Mouse (Mus musculus): ENCODE measurements at regions not wholly inside any gene's neighbourhood (a gene's known extent, or its start where the extent isn't known, plus 50 kb on each side); places are given as distances from the start of the nearest gene placed in this dataset.

- no peaks in the 10 kb centered on the region; a peak in 1 of 4 replicates for H3K4me1 ChIP-seq (ENCODE audit: control insufficient read depth in 1 of 2, insufficient read depth in 2 of 2, low read length in 2 of 2)
- DNase-seq (ENCODE audit: low read depth, low spot score) = no peak
- no peak overlapping the region for H3K9ac ChIP-seq (ENCODE audit: control insufficient read depth, low read depth, low read length, poor library complexity, severe bottlenecking)
- no peak for TF ChIP-seq RCOR1 (IDR thresholded peaks at IDR 0.05; ENCODE audit: low read depth, low read length)
- TF ChIP-seq MXI1 (IDR thresholded peaks at IDR 0.05; ENCODE audit: low read depth, low read length) = no peak
- no peak for TF ChIP-seq USF2 (IDR thresholded peaks at IDR 0.05; ENCODE audit: borderline replicate concordance in 1 of 2, insufficient read depth in 1 of 2, low read depth in 1 of 2, low read length in 2 of 2)
- TF ChIP-seq ZKSCAN1 (IDR thresholded peaks at IDR 0.05; ENCODE audit: low read depth, low read length) = no peak
- no peak for TF ChIP-seq NRF1 (IDR thresholded peaks at IDR 0.05; ENCODE audit: insufficient read depth, low read depth, low read length, poor library complexity, severe bottlenecking)
- TF ChIP-seq TCF12 (IDR thresholded peaks at IDR 0.05; ENCODE audit: low read depth, low read length) = no peak
- TF ChIP-seq MEF2A (IDR thresholded peaks at IDR 0.05; ENCODE audit: extremely low read depth, insufficient replicate concordance, low read depth, low read length, poor library complexity, severe bottlenecking) = no peak
- no peak for TF ChIP-seq ZNF384 (IDR thresholded peaks at IDR 0.05; ENCODE audit: low read depth, low read length)
- TF ChIP-seq SMC3 (IDR thresholded peaks at IDR 0.05; ENCODE audit: low read depth, low read length) = no peak
- TF ChIP-seq UBTF (IDR thresholded peaks at IDR 0.05; ENCODE audit: borderline replicate concordance, insufficient read depth, low read depth, low read length) = no peak
- TF ChIP-seq NELFE (IDR thresholded peaks at IDR 0.05; ENCODE audit: low read depth, low read length) = no peak
- no peak for TF ChIP-seq POLR2AphosphoS5 (IDR thresholded peaks at IDR 0.05; ENCODE audit: borderline replicate concordance, low read depth, low read length)
- no peak for TF ChIP-seq GABPA (IDR thresholded peaks at IDR 0.05; ENCODE audit: low read depth, low read length)
- no peak for TF ChIP-seq CHD2 (IDR thresholded peaks at IDR 0.05; ENCODE audit: low read length)
- no peak for TF ChIP-seq MYB (IDR thresholded peaks at IDR 0.05; ENCODE audit: low read depth, low read length)
- no peak for TF ChIP-seq GATA1 (IDR thresholded peaks at IDR 0.05; ENCODE audit: low read depth, low read length)
- no peak for TF ChIP-seq TAL1 (IDR thresholded peaks at IDR 0.05; ENCODE audit: low read length)
- no peaks in the 10 kb centered on the region for H3K79me2 ChIP-seq (ENCODE audit: control insufficient read depth, insufficient read depth, low read length, poor library complexity)
- no peaks in the 10 kb centered on the region for H3K9me3 ChIP-seq (replicated peaks; ENCODE audit: insufficient read depth, low read length)
- H3K36me3 ChIP-seq (ENCODE audit: control insufficient read depth in 1 of 2, insufficient read depth in 2 of 2, low read length in 2 of 2) = peaks cover 0 to 3% of the 10 kb centered on the region in 2 experiments; a peak in 1 of 4 replicates
- no peak overlapping the region for H3K27ac ChIP-seq (ENCODE audit: control insufficient read depth, low read depth, low read length)
- H3K4me3 ChIP-seq (ENCODE audit: control insufficient read depth in 1 of 2, insufficient read depth in 1 of 2, low read depth in 2 of 2, low read length in 2 of 2) = no peak overlapping the region
- no peaks in the 10 kb centered on the region for H3K27me3 ChIP-seq (ENCODE audit: control insufficient read depth in 1 of 2, insufficient read depth in 2 of 2, low read length in 2 of 2)
These were observed 89.9 kb upstream of the Nt5e start for GRCm38 (mm10) chr9:88237126-88237525.

GRCm38 (mm10) chr9:88238346-88238745 lies 88.7 kb upstream of the Nt5e start:
- no peak for TF ChIP-seq GATA1 (IDR thresholded peaks at IDR 0.05; ENCODE audit: low read depth, low read length)
- H3K9ac ChIP-seq (ENCODE audit: control insufficient read depth, low read depth, low read length, poor library complexity, severe bottlenecking) = no peak overlapping the region

More at GRCm38 (mm10) chr9:88238346-88238745, 88.7 kb upstream of the Nt5e start:
- DNase-seq (ENCODE audit: low read depth, low spot score) = no peak
- H3K4me3 ChIP-seq (ENCODE audit: control insufficient read depth in 1 of 2, insufficient read depth in 1 of 2, low read depth in 2 of 2, low read length in 2 of 2) = no peak overlapping the region
- H3K27me3 ChIP-seq (ENCODE audit: control insufficient read depth in 1 of 2, insufficient read depth in 2 of 2, low read length in 2 of 2) = no peaks in the 10 kb centered on the region
- H3K36me3 ChIP-seq (ENCODE audit: control insufficient read depth in 1 of 2, insufficient read depth in 2 of 2, low read length in 2 of 2) = peaks cover 0 to 3% of the 10 kb centered on the region in 2 experiments; a peak in 1 of 4 replicates
- no peak overlapping the region for H3K27ac ChIP-seq (ENCODE audit: control insufficient read depth, low read depth, low read length)
- no peaks in the 10 kb centered on the region for H3K9me3 ChIP-seq (replicated peaks; ENCODE audit: insufficient read depth, low read length)
- H3K4me1 ChIP-seq (ENCODE audit: control insufficient read depth in 1 of 2, insufficient read depth in 2 of 2, low read length in 2 of 2) = no peaks in the 10 kb centered on the region; a peak in 1 of 4 replicates
- no peaks in the 10 kb centered on the region for H3K79me2 ChIP-seq (ENCODE audit: control insufficient read depth, insufficient read depth, low read length, poor library complexity)
